Mouse (Mus musculus) brain, embryonic 14.5 days (tissue): Measurements from ENCODE around the gene Rad9a.

ENCODE experiments used
- CTCF ChIP-seq: fragments of 200-500 bp; IDR thresholded peaks from 2 replicates; pipeline ENCODE4 v1.5.1; 2012; ENCODE audit warnings: inconsistent platforms, mild to moderate bottlenecking, moderate library complexity, borderline replicate concordance; ENCODE audit not compliant: insufficient read depth, insufficient read length; ENCODE audit errors: extremely low read depth
- POLR2A ChIP-seq: fragments of 200-500 bp; IDR thresholded peaks from 2 replicates; pipeline ENCODE4 v1.6.1; 2012; ENCODE audit warnings: mild to moderate bottlenecking, inconsistent platforms, borderline replicate concordance; ENCODE audit not compliant: poor library complexity, insufficient read depth, insufficient read length, severe bottlenecking; ENCODE audit errors: extremely low read depth

GRCm38 (mm10) chr19:4146366-4147021 is 55.0 kb downstream of the Rad9a start:
- TF ChIP-seq CTCF (no peak), POLR2A (no peak)
